Mouse (Mus musculus) layer of hippocampus, adult 11-12 months (tissue): ENCODE measurements around the gene Btd.
A peak's percentile ranks its signal among the peaks of the same experiment; 100 is the strongest.

Experiments used
- DNase-seq: peaks from one replicate; pipeline ENCODE4 v3.0.0; 2022; ENCODE audit warnings: low spot score

The Btd gene

GRCm38 (mm10) chr14:31645920-31646319 lies 5.1 kb downstream of the Btd start:
- no peak for DNase-seq

GRCm38 (mm10) chr14:31647991-31648390 lies 7.2 kb downstream of the Btd start:
- DNase-seq, result no peak

- no peak for DNase-seq
Measured at GRCm38 (mm10) chr14:31650347-31650746, 9.5 kb downstream of the Btd start.

- DNase-seq, result no peak
Measured at GRCm38 (mm10) chr14:31651206-31651605, 10.4 kb downstream of the Btd start.

- DNase-seq, result no peak
Measured at GRCm38 (mm10) chr14:31652106-31652505, 11.3 kb downstream of the Btd start.

GRCm38 (mm10) chr14:31652624-31653023 lies 11.8 kb downstream of the Btd start:
- DNase-seq, result no peak

- no peak for DNase-seq
Measured at GRCm38 (mm10) chr14:31653101-31653875, 12.5 kb downstream of the Btd start.

GRCm38 (mm10) chr14:31654816-31655215 lies 14.0 kb downstream of the Btd start:
- no peak for DNase-seq

GRCm38 (mm10) chr14:31655406-31655805 lies 14.6 kb downstream of the Btd start:
- DNase-seq, result no peak

GRCm38 (mm10) chr14:31656386-31656785 lies 15.6 kb downstream of the Btd start:
- no peak for DNase-seq

- DNase-seq, result peak; percentile 86
Measured at GRCm38 (mm10) chr14:31656857-31657645, 16.2 kb downstream of the Btd start.

- DNase-seq, result no peak
Measured at GRCm38 (mm10) chr14:31658126-31658680, 17.4 kb downstream of the Btd start.

- peak; percentile 43 for DNase-seq
Measured at GRCm38 (mm10) chr14:31659501-31660181, 18.8 kb downstream of the Btd start.

GRCm38 (mm10) chr14:31660312-31661093 lies 19.7 kb downstream of the Btd start:
- peak; percentile 74 for DNase-seq

GRCm38 (mm10) chr14:31661671-31662554 lies 21.1 kb downstream of the Btd start:
- peak; percentile 91 for DNase-seq

- no peak for DNase-seq
Measured at GRCm38 (mm10) chr14:31662555-31663211, 21.9 kb downstream of the Btd start.

GRCm38 (mm10) chr14:31663376-31664099 lies 22.7 kb downstream of the Btd start:
- no peak for DNase-seq

- DNase-seq, result peak; percentile 30
Measured at GRCm38 (mm10) chr14:31664100-31664902, 23.5 kb downstream of the Btd start.
